Mouse (Mus musculus) activated CD4-positive, CD25-positive, alpha-beta regulatory T cell, adult 4 months (primary cell): Measurements from ENCODE around the gene Mapk11. TPM values are rescaled to one million over a fixed set of nuclear protein-coding genes. Genes with fewer than 3 reads are reported as not detected.

Experiments
- ATAC-seq: one replicate; pipeline ENCODE4 v1.8.0; 2017
- polyA plus RNA-seq, 2 experiments: library from polyadenylated mRNA; unstranded; fragments of 100-300 nt; shearing (Covaris generic); gene quantifications; one replicate each; pipeline ENCODE4 v1.2.1; 2017

The Mapk11 gene
- polyA plus RNA-seq, 2 experiments from 2014 or later, result 21.2 to 22.5 TPM

DNA sequence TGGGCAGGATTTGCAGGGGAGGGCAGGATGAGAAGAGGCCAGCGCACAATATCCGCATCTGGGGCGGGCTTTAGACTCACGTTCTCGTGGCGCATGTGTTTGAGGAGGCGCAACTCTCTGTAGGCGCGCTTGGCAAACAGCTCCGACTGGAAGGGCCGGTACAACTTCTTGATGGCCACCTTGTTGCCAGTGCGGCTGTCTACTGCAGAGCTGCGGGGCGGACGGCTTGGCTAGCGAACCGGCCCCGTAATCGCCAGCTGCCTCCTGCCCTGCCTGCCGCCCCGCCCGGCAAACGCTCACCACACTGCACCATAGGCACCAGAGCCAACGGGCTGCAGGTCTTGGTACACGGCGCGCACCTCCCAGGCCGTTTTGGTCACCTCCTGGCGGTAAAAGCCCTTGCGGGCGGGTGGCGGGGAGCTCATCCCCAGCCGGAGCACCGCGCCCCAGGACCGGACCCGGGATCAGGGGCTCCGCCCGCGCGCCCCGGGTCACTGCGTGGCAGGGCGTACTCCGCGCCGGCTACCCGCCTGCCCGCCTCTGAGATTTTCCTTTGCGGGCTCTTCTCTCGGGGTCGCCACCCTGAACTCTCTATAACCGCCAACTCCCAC, 9.3 kb downstream of the Mapk11 start:
- ATAC-seq, result peak; percentile 44

DNA sequence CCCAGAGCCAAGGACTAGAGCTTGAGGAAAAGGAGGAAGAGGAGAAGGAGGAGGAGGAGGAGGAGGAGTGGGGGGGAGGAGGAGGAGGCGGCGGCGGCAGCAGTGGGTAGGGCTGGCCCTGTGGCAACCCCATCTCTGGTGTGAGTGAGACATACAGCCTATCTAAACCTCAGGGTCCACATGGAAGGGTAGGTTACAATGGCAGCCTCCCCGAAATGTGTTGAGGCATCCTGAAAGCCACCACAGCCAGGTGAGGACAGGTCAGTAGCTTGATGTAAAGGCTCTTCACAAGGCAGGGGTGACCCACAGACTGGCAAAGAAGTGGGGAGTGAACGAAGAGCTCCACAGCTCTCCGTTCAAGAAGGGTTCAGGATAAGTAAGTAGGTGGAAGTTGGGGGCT, 10.9 kb downstream of the Mapk11 start:
- no peak for ATAC-seq

DNA sequence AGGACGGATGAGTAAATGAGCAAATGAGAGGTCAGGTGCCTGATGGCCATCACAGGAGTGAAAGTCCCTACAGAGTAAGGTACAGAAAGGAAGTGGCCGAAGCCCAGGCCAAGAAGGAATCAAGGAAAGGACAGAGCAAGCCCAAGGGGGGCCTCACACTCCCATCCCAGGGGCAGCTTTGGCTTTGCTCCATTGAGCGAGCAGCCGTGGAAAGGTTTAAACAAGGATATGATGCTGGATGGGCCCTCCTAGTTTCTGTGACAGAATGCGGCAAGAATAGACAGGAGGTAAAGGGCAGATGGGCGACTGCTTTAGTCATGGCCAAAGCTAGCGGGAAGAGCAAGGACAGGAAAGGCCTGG, 11.4 kb downstream of the Mapk11 start:
- no peak for ATAC-seq

DNA sequence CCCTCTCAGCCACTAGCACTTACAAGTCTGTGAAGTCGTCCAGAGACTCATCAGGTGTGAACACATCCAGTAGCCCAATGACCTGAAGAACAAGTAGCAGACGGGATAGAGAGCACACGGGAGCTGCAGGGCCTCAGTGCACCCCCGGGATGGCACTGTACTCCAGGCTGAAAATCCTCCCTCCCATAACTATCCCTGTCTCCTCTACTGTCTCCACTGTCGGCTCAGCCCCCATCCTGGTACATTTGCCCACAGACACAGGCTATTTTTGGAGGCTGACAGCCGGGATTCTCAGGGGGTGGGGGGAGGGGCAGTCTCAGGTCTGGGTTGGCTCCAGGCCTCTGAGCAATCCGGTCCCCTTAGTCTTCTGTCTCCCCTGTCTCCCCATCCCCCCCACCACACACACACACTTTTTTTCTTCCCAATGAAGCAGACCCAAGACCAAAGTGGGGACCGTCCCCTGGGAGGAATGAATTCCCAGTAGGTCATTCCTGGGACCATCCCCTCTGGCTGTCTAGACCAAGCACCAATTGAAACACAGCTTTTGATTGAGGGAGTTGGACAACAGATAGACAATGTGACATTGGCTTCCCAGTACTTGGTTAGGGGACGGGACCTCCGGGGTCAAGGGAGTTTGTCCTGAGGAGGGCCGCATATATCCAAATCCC, 11.9 kb downstream of the Mapk11 start:
- no peak for ATAC-seq

DNA sequence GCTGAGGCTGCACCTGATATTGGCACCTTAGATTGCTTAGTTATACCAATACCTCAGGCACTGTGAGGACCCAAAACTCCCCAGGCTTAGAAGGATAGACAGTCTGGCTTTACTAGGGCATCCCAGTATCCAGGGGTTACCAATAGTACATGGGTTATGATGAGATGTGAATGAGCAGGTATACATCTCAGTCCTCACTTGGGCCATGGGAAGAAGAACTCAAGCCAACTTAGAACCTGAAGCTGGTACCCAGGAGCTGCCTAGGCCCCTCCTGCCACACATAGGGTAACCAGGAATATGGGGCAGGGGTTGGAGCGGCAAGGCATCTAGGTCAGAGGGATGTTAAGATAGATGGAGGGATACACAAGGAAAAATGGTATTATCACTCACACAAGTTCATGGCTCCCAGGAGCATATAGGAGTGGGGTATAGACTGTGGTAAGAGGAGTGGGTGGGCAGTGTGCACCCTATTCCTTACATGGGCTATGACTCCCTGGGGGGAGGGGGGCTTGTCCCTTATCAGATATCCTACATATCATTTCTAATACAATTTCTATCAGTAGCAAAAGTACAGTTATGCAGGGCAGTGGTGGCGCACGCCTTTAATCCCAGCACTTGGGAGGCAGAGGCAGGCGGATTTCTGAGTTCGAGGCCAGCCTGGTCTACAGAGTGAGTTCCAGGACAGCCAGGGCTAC, 12.8 kb downstream of the Mapk11 start:
- no peak for ATAC-seq

DNA sequence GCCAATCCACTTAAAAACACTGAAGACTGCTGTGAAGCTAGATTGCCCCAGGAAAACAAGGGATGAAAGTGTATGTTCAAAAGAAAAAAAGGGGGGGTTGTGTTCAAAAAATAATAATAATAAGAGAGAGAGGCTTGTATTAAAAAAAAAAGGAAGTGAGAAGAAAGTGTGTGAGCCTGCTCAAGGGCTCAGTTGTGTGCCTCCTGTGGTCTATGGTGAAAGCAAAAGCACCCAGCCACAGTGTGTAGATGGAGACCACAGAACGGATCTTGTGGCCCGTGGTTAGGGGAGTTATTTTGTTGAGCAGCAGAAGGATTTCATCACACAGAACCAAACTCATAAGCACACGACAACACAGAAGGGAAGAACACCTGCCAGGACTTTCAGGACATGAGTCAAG, 18.1 kb downstream of the Mapk11 start:
- peak; percentile 83 for ATAC-seq

DNA sequence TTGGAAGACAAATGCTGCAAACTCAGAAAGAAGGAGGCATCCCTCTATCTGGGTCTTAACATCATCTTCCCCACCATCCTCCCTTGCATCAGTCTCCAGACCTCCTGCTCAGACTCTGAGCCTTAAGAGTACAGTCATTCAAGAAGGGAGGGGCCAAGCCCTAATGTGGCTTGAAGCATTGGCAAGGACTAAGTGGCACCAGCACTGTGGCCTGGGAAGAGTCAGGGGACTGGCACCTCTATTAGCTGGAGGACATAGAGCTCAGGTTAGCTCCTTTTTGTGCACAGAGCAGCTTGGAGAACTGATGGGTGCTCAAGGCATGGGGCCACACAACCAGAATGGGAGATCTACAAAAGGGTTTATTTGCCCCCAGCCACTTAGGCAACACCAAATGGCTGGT, 19.2 kb downstream of the Mapk11 start:
- ATAC-seq, result no peak

DNA sequence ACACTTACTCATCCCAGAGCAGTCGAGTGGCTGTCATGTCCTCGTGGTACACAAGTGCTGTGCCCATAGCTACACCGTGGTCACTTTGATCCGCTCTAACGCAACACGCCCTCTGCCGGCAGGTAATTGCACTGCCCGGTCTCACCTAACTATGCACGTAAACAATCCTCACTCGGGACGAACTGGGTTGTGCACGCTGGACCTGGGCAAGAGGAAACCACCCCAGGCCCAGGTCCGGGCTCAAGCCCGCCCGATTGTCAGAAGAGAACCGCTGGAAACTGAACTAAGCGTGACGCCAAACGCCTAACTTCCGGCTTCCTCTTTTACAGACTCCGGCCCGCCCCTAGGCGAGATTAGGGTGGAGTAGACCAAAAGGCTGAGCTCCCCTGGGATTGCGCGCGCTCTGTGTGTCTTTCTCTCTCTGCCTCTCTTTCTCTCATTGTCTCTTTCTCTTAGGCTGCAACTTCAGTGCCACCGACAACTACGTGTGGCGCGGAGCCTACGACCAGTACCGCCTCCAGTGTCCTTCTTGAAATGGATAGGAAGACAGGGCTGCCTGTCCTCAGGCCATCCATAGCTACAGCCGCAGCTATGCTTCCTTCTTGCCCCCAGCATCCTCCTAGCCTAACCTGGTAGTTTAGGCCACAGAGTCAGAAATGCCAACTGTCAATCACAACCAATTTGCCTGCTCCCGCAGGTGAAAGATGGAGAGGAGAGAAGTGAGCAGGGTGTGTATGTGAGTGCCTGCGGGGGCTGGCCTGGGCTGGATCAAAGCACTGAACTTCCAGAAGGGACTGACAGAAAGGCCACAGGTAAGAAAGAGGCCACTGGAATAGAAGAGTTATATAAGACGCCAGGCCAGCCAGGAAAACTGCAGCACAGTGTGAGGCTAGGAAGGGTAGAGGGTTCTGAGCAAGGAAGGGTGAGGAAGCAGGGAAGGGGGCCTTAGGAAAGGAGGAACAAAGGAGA, 20.8 kb downstream of the Mapk11 start, which contains the start of gene Hdac10:
TSS of gene Hdac10 (minus strand) at position 319 of the 969 bp plus-strand sequence.
- peak; percentile 74 for ATAC-seq

DNA sequence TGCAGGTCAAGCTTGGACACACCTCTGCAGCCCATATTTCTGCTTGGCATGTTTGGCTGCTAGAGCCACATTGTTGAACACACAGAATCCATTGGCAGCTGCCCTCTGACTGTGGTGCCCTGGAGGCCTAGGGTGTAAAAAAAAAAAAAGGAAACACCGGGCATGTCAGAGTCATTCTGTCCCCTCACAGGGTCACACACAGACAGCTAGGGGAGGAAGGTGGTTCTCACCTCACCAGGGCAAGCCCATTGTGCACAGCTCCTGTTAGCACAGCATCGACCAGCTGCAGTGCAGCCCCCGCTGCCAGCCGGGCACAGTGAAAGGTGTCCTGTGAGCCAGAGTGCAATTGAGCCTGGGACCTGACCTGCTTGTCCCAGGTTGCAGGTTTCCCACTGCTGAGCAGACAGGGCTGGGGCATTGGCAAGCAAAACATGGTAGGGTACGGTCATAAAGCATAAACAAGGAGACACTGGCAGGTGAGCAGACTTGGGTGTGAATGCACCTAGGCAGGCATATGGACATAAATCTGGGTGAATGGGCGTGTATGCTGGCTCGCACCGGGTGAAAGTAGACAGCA, 22.0 kb downstream of the Mapk11 start:
- ATAC-seq, result no peak

DNA sequence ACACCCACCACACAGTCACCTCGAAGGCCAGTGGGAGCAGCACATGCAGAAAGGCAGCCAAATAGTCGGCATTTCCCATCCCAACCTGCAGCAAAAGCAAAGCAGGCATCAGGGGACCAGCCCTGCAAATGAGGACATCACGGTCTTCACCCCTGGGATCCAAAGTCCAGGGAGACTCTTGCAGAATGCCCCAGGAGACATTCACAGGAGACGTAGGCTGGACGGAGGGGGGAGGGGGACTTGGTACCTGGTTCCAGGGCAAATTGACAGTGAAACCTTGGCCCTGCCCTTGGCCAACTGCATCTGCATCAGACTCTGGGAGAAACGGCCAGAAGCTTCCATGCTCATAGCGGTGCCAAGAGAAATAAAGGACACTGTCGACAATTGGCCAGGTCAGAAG, 22.8 kb downstream of the Mapk11 start:
- ATAC-seq, result no peak

DNA sequence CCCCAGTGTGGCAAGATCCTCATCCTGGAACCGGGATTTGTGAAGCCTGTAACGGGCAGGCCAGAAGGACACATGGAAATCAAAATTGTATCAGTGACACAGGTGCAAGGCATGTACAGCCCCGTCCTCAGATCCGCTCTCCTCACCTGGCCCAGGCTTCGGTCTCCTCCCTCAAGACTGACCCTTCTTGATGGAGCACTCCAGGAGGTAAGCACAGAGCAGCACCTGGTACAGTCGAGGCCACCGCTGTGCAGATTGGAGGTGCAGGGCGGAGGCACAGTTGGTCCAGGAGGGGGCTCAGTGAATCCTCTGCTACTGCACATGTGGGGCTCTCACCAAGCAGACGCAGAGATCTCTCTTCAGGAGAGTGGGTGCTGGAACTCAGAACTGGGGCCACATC, 24.1 kb downstream of the Mapk11 start:
- ATAC-seq, result no peak

DNA sequence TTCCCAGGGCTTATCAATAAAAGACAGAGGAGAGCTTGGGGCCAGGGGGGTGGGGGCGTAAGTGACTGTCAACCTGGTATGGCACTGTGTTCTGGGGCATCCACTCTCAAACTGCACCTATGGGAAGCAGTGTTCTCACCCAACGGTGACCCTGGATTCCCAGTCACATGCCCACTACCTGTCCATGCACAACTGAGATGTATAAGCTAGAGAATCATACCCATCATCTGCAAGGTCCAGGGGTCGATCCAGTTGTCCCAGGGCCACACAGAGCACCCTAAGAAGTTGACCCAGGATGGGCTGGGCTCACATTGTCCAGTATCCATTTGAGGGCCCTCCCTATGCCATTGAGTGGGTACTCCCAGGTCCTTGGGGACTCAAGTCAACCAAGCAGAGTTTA, 25.1 kb downstream of the Mapk11 start:
- ATAC-seq, result no peak

DNA sequence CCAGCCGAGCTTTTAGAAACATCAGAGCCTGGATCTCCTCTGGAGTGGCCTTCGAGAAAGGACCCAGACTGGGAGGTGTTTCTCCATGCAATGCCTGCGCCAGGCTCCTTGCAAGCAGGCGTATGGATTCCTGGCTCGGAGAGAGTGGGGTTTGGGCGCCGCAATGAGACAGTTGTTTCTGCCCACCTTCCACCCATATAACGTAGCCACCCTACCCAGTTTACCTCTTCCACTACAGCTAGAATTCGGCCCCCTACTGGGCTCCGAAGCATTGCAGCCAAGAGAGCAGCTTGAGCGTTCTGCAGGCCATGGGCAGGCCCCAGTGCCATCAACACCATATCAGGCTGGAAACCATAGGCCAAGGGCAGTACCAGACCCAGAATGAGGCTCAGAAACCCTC, 25.8 kb downstream of the Mapk11 start:
- no peak for ATAC-seq

DNA sequence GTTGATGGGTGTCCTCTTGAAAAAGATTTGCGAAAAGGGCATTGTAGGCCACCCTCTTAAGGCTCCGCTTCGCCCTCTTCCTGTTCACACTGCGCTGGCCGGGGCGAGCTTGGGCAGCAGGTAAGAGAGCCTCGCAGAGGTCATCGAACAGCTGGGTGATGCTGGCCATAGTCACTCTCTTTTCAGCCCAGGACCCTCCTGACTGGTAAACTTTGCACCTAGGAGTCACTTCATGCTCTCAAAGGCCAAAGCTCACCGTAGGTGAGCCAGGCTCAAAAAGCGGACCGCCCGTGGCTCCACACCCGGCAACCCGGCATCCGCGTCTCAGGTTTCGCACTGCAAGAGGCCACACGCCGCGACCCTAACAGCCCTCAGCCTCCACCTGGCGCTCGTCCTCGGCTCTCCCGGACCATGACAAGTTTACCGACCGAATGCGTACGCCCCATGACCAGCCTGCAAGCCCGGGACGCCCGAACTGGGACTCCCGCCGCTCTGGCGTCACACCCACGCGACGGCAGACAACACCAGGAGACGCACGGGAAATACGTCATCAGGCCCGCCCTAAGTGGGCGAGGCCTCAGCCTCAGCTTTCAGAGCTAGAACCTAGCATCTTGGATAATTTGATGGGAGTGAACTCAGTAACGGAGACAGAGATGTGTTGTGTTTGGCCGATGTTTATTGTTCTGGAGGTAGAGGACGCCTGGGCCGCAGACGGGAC, 26.6 kb downstream of the Mapk11 start, which contains the start of gene Tubgcp6:
TSS of gene Tubgcp6 (minus strand) at position 464 of the 718 bp plus-strand sequence.
- ATAC-seq, result peak; percentile 82

DNA sequence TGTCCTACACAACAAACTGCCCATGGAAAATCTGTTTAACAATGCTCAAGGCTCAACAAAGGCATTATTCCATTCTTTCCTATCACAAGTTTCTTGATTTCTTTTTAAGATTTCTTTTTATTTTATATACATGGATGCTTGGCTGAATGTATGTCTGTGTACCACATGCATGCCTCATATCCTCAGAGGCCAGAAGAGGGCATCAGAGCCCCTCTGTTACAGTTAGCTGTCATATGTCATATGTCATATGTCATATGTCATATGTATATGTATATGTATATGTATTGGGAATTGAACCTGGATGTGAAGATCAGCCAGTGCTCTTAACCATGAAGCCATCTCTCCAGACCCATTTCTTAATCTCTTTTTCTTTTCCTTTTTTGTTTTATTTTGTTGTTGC, 31.4 kb downstream of the Mapk11 start:
- ATAC-seq, result peak; percentile 55

DNA sequence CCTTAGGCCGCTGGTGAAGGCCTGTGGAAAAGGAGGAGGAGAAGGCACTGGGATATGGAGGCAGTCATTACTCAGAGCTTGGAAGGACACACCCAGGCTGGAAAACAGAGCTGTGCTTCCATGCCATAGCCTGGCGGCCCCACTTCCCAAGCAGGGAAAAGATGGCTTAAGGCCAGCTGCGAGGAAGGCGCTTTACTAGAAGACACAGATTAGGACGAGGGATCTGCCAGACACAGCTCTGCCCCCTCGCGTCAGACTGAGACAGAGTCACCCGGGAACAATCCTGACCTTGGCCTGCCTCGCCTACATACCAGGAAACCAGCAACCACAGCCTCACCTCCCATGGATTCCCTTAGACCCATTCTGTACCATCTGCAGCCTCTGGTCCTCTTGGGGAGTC, 39.3 kb downstream of the Mapk11 start:
- no peak for ATAC-seq

DNA sequence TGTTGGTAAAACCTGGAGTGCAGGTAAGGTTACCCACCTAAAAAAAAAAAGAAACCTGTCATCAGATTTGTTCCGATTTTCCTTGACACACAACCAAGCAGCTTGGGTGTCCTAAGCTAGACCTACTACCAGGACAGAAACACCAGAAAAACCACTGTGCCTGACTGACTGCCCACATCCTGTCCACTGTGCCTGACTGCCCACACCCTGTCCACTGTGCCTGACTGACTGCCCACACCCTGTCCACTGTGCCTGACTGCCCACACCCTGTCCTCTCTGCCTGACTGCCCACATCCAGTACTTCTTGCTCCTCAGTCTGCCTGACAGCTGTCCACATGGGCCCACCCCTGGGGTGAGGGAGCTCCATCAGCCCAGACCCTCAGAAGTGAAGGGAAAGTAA, 42.5 kb downstream of the Mapk11 start:
- ATAC-seq, result no peak

DNA sequence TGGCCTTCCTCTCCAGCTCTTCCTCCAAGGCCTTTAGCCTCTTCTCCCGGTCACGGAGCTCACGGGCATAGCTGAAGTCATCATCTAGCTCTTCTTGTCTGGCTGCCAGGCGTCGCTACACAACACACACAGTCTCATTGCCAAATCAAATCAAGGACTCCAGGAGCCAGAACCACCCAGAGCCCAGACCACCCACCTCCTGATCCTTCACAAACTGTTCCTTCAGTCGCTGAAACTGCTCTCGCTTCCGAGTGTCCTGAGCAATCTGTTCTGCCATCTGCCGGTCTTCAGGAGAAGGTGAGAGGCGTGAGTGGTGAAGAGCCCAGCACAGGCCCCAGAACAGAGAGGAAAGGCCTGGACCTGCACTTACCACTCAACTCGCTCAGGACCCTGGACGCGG, 43.4 kb downstream of the Mapk11 start:
- no peak for ATAC-seq

DNA sequence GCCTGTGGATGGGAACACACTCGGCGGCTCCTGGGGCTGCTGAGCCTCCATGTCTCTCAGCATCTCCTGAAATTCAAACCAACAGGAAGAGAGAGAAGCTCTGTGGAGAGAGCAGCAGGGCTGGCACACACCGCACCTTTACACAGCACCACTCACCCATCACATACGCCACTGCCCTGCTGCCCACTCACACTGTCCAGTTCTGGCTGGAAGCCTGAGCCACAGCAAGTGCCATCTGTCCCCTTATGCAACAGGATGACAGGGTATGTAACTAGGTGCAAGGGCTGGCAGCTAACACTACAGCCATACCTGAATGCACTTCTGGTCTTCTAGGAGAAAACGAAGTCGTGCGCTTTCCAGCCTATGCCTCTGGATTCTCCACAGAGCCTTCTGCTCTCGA, 45.0 kb downstream of the Mapk11 start:
- ATAC-seq, result no peak

DNA sequence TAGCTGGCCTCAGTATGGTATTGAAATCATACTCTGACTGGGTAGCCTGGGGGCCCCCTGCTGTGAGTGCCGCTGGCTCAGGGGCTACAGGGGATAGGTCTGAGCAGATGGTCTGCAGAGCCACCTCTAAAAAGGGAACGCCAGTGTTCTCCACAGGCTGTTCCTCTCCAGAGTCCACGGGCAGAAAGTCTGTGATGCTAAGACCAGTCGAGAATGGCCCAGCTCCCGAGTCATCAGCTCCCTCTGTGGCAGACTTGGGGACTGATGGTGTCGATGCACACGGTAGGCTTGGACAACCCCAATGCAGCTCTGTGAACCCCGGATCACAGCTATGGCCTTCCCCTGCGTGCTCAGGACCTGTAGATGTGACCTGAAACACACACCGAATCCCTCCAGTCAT, 45.5 kb downstream of the Mapk11 start:
- ATAC-seq, result no peak

DNA sequence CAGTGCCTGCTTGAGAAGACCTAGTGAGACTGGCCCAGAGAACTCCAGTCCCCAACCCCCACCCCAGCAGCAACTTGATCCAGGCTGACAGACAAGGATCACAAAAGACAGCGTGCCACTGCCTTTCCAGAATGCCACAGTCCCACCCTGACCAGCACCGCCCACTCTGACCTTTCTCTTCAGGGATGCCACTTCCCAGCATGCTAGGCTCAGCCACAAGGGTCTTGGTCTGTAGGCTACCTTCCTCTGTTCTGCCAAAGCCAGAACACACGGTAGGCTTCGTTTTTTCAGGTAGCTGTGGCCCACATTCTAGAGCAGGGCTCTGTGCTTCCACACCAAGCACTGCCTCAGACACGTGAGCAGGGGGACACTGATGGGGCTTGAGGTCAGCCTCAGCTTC, 46.8 kb downstream of the Mapk11 start:
- no peak for ATAC-seq

DNA sequence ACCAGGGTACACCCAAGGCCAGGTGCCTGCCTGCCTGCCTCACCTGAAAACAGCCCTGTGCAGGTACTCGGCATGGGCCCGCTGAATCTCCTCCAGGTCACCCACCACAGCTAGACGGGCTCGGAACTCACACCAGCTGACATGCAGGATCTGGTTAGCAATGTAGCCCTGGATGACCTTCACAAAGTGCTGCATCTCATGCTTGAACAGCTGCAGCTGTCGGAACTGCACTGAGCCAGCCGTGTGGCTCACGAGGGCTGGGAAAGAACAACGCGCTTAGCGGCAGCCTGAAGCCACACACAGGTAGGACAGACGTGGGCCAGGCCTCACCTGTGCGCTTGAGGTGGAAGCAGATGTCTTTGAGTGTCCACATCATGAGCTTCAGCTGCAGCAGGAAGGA, 48.6 kb downstream of the Mapk11 start:
- ATAC-seq, result no peak
